Mouse (Mus musculus) splenic B cell, adult 2 months (primary cell): Measurements from ENCODE around the gene Atg13.

Source experiments
- DNase-seq: peaks from one replicate; pipeline ENCODE4 v3.0.0-alpha.2; 2011; ENCODE audit warnings: low read depth, low spot score
- H3K27me3 ChIP-seq: 2 replicates; pipeline ENCODE4 v1.6.1; 2012; ENCODE audit warnings: mild to moderate bottlenecking, low read length, moderate library complexity, mixed read lengths; ENCODE audit not compliant: control insufficient read depth, poor library complexity, insufficient read depth, severe bottlenecking
- H3K36me3 ChIP-seq: 2 replicates; pipeline ENCODE4 v1.6.1; 2012; ENCODE audit warnings: mild to moderate bottlenecking, low read length, moderate library complexity, mixed read lengths; ENCODE audit not compliant: control insufficient read depth, poor library complexity, insufficient read depth, severe bottlenecking

The Atg13 gene

DNA sequence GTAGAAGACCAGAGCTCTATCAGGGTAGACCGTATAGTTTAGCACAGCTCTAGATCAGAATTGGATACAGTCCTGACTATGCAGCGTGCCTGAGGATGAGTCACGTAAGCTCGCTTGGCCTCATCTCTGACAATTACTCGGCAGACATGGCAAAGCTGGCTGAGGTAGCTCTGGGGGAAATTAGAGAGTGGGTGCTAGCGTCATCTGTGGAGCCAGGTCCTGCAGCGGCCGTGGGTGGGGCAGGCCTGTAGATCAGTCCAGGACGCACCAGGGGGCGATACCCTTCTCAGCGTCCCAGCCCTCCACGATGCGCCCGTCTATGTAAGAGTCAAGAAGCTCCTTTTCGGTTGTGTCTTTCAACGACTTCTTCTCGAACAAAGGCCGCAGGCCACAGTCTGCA lies 80.7 kb downstream of the Atg13 start:
- Histone ChIP-seq H3K27me3 (no peaks in the 10 kb centered on the region), H3K36me3 (no peaks in the 10 kb centered on the region)
- DNase-seq: no peak

DNA sequence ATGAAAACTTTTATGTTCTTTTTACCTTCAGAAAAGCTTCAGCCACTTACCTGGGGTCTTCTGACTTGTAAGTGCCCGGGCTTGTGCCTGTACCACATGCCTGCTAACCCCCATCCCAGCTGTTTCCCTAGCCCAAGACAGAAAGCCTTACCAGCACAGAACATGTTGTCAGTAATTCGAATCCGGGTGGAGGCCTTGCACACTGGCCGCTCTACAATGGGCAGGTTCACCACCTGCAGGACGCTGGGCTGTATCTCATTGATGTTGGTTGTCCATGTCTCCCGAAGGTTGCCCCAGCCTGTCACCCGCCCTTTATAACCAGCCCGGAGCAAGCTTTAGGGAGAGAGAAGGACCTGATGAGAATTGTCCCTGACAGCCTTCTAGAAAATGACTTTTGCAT lies 82.2 kb downstream of the Atg13 start:
- no peaks in the 10 kb centered on the region for H3K27me3 ChIP-seq

DNA sequence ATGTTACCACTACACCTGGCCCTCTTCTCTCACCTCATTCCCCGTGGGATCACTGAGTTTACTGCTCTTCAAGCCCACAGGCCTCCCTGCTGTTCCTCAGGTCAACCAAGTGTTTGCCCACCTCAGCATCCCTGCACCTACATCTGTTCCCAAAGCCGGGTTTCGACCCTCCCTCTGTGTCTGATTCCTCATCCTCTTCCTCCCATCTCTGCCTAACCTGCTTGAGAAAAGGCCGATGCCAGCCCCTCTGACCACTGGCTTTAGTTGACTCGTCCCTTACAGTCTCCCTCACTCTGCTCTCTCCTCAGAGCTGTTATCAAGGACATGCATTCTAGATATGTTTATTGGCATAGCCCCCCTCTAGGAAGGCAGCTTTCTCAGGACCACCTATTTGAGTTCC lies 82.9 kb downstream of the Atg13 start:
- Histone ChIP-seq H3K27me3 (no peaks in the 10 kb centered on the region), H3K36me3 (no peaks in the 10 kb centered on the region)
- no peak for DNase-seq

More for the DNA sequence above, 82.2 kb downstream of the Atg13 start:
- DNase-seq: no peak
- no peaks in the 10 kb centered on the region for H3K36me3 ChIP-seq
